ENCODE assay signal across 15 mouse cellular contexts in genomic region chr3:69178365-69179004, GRCm38 (mm10). TPM values are rescaled to one million over a fixed set of nuclear protein-coding genes. Genes with fewer than 3 reads are reported as not detected.
DNase-seq lines count a peak whose midpoint lies in the region; ATAC-seq and TF ChIP-seq lines count a peak whose summit lies in the region.
"Had no signal": no experiment of that assay in that cellular context is flagged by ENCODE, and none has a peak within 500 bp of the region (broad histone marks: within the 10 kb centered on the region; RNA-seq: fewer than 3 reads in every experiment).

No protein-coding gene starts in this region.

- H3K4me3 ChIP-seq in hindbrain, embryonic 15.5 days = no peak overlapping the region
- no peak overlapping the region for H3K4me3 ChIP-seq in midbrain, postnatal 0 days (ENCODE audit: low read depth, low read length)
- H3K4me3 ChIP-seq: liver, embryonic 13.5 days had no signal

- no peaks in the 10 kb centered on the region for H3K36me3 ChIP-seq in hindbrain, embryonic 15.5 days
- no peaks in the 10 kb centered on the region for H3K36me3 ChIP-seq in midbrain, postnatal 0 days (ENCODE audit: insufficient read depth, low read length)
- H3K36me3 ChIP-seq: liver, embryonic 13.5 days had no signal

- no peak overlapping the region for H3K27ac ChIP-seq in hindbrain, embryonic 15.5 days (replicated peaks)
- H3K27ac ChIP-seq in midbrain, postnatal 0 days (ENCODE audit: low read depth, low read length) = 0 out of 2 replicates have a peak overlapping the region, but pooled peaks have one; percentile 8
- H3K27ac ChIP-seq: liver, embryonic 13.5 days had no signal

- H3K9ac ChIP-seq in hindbrain, embryonic 15.5 days = no peak overlapping the region
- H3K9ac ChIP-seq in midbrain, postnatal 0 days (replicated peaks; ENCODE audit: low read length, poor library complexity, severe bottlenecking) = no peak overlapping the region
- H3K9ac ChIP-seq: liver, embryonic 13.5 days had no signal

- H3K4me2 ChIP-seq in hindbrain, embryonic 15.5 days = peak overlapping the region; percentile 20
- H3K4me2 ChIP-seq in midbrain, postnatal 0 days (ENCODE audit: low read depth, low read length, poor library complexity, severe bottlenecking) = peak overlapping the region; percentile 2; the same call in 1 of the 2 replicates
- H3K4me2 ChIP-seq: liver, embryonic 13.5 days had no signal

- WGBS in hindbrain, embryonic 15.5 days = 33% methylated on average over 14 of the region's 14 CpGs
- 26% methylated on average over 14 of the region's 14 CpGs for WGBS in midbrain, postnatal 0 days

- peaks cover 6% of the 10 kb centered on the region; the same call in 1 of the 2 replicates for H3K4me1 ChIP-seq in hindbrain, embryonic 15.5 days (replicated peaks)
- no peaks in the 10 kb centered on the region for H3K4me1 ChIP-seq in midbrain, postnatal 0 days (ENCODE audit: insufficient read depth, low read length)
- H3K4me1 ChIP-seq: liver, embryonic 13.5 days had no signal

- no peaks in the 10 kb centered on the region for H3K9me3 ChIP-seq in hindbrain, embryonic 15.5 days
- no peaks in the 10 kb centered on the region for H3K9me3 ChIP-seq in midbrain, postnatal 0 days (ENCODE audit: low read length)
- H3K9me3 ChIP-seq: liver, embryonic 13.5 days had no signal

- H3K27me3 ChIP-seq in hindbrain, embryonic 15.5 days = no peaks in the 10 kb centered on the region
- no peaks in the 10 kb centered on the region for H3K27me3 ChIP-seq in midbrain, postnatal 0 days (ENCODE audit: insufficient read depth, low read length)
- H3K27me3 ChIP-seq: liver, embryonic 13.5 days had no signal

- peak; percentile 73 for ATAC-seq in hindbrain, embryonic 15.5 days (ENCODE audit: low FRiP score, low read depth)
- peak; percentile 66; the same call in 1 of the 2 replicates for ATAC-seq in midbrain, postnatal 0 days (ENCODE audit: low FRiP score)

- DNase-seq in T-cell, adult 2 months (ENCODE audit: low spot score) = peak; percentile 17
- DNase-seq in brain, embryonic 18.5 days (ENCODE audit: low read depth, low spot score) = peak; percentile 6
- DNase-seq in midbrain, postnatal 0 days (ENCODE audit: low spot score) = peak; percentile 31
- DNase-seq in left cerebral cortex, adult 11 months (ENCODE audit: low spot score) = no peak
- DNase-seq in cerebellum, postnatal 10 days = no peak
- DNase-seq in heart, adult 9 months (ENCODE audit: low spot score in 2 of 2) = no peak
- DNase-seq: cerebellum, adult 2 months; gastrocnemius, postnatal 10 days; left cerebral cortex, postnatal 4 days; liver, embryonic 13.5 days; lung, postnatal 10 days; right cerebral cortex, postnatal 4 days had no signal

- no peak for TF ChIP-seq CTCF in midbrain, postnatal 0 days (IDR thresholded peaks at IDR 0.05)

RNA-seq across cellular contexts. Expression of gene Arl14, which starts 43.7 kb away (rescaled TPM):
- polyA plus RNA-seq in hindbrain, embryonic 15.5 days (2015; fragmentation: Nextera tagmentation; extraction: Ambion mirVana) = not detected in 2 replicates
- total RNA-seq in midbrain, postnatal 0 days (2014; rRNA removed) = not detected in 2 replicates
- not detected in 2 replicates for polyA plus RNA-seq in midbrain, postnatal 0 days (2015; fragmentation: Nextera tagmentation; extraction: Ambion mirVana)
- total RNA-seq: gastrocnemius, postnatal 10 days; layer of hippocampus, postnatal 14 days; left cerebral cortex, postnatal 4 days had no signal
- polyA plus RNA-seq: cerebellum, adult 2 months; heart, embryonic 14.5 days; liver, embryonic 13.5 days had no signal

RNA-seq across cellular contexts. Expression of gene Kpna4, which starts 51.6 kb away (rescaled TPM):
- 32.1 and 33.5 TPM in 2 replicates for polyA plus RNA-seq in hindbrain, embryonic 15.5 days (2015; fragmentation: Nextera tagmentation; extraction: Ambion mirVana)
- total RNA-seq in midbrain, postnatal 0 days (2014; rRNA removed) = 67.0 and 75.2 TPM in 2 replicates
- polyA plus RNA-seq in midbrain, postnatal 0 days (2015; fragmentation: Nextera tagmentation; extraction: Ambion mirVana) = 22.0 and 27.3 TPM in 2 replicates

Comparison
In these comparisons a context has a peak if more than half of its experiments do, and no peak if none do; other contexts are left out.
1. DNase-seq: peak in T-cell, adult 2 months (single experiment), brain, embryonic 18.5 days (single experiment) and midbrain, postnatal 0 days (single experiment); none in left cerebral cortex, adult 11 months (single experiment), cerebellum, postnatal 10 days (0 of 2) and heart, adult 9 months (0 of 2).